Mouse (Mus musculus): ENCODE measurements around the gene 2300009A05Rik. TPM values are rescaled to one million over a fixed set of nuclear protein-coding genes. Genes with fewer than 3 reads are reported as not detected.
A peak's percentile ranks its signal among the peaks of the same experiment; 100 is the strongest.

2300009A05Rik gene
- total RNA-seq, 2 experiments from 2014 or later, result 42.2 to 52.3 TPM

DNA sequence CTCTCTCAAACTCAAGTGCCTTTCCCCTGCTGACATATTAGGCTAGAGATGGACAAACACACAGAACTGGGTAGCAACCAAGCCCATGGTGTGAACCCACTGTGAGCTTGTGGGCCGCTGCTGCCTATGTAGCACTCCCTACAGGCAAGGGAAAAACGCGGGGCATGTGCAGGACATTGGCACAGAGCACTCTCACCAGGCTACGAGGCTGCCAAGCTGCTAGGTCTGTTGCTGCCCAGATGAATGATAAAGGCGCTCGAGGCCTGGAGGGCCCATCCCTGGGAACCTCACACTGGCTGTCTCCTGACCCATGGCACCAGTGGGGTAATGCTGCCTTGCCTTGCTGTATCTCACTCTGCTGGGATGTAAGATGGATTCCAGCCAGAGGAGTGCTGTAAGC, 53.0 kb downstream of the 2300009A05Rik start:
- DNase-seq, result peak; percentile 26

Other genes with a start within 250 kb of the 2300009A05Rik start
- 10 to 100 TPM; 26.0 to 26.2 TPM for gene Map2k5, start 21.3 kb downstream of the 2300009A05Rik start, total RNA-seq (2021)
- gene Iqch, start 203.2 kb upstream of the 2300009A05Rik start, total RNA-seq (2021), result not detected
- gene Aagab, start 203.4 kb upstream of the 2300009A05Rik start, total RNA-seq (2021), result 10 to 100 TPM; 18.7 to 22.7 TPM

Data from heart, postnatal 4 days (tissue).